Mouse (Mus musculus): ENCODE results near the gene Fam43a. TPM values are rescaled to one million over a fixed set of nuclear protein-coding genes. Genes with fewer than 3 reads are reported as not detected.

Fam43a gene
- polyA plus RNA-seq (2015; fragmentation: Nextera tagmentation; extraction: Ambion mirVana) = 11.3 and 11.8 TPM in 2 replicates

GRCm38 (mm10) chr16:30599491-30600268 is at the start of gene Fam43a:
Fam43a (plus strand) TSS chr16:30599723.
- Histone ChIP-seq H3K9ac (ENCODE audit: low read depth, low read length) (peak within 1 kb of the TSS; percentile 79), H3K9me3 (ENCODE audit: control insufficient read depth, low read length) (no peaks in the 10 kb centered on the region), H3K36me3 (ENCODE audit: control insufficient read depth, insufficient read depth, low read length) (no peaks in the 10 kb centered on the region), H3K4me2 (ENCODE audit: low read depth, low read length) (peak within 1 kb of the TSS; percentile 76), H3K27ac (ENCODE audit: low read length) (peak within 1 kb of the TSS; percentile 69), H3K27me3 (replicated peaks; ENCODE audit: control insufficient read depth, insufficient read depth, low read length) (peaks cover 12% of the 10 kb centered on the region), H3K4me3 (ENCODE audit: low read length) (peak within 1 kb of the TSS; percentile 73), H3K4me1 (ENCODE audit: control insufficient read depth, insufficient read depth, low read length) (peaks cover 16% of the 10 kb centered on the region)
- under 1% methylated on average over 63 of the region's 63 CpGs for WGBS
- peak; percentile 88 for ATAC-seq

- Histone ChIP-seq H3K36me3 (ENCODE audit: control insufficient read depth, insufficient read depth, low read length) (no peaks in the 10 kb centered on the region), H3K27me3 (replicated peaks; ENCODE audit: control insufficient read depth, insufficient read depth, low read length) (no peaks in the 10 kb centered on the region), H3K4me1 (ENCODE audit: control insufficient read depth, insufficient read depth, low read length) (peaks cover 3% of the 10 kb centered on the region; the same call in 1 of the 2 replicates), H3K27ac (ENCODE audit: low read length) (no peak overlapping the region), H3K4me3 (ENCODE audit: low read length) (peak overlapping the region; percentile 80), H3K9ac (ENCODE audit: low read depth, low read length) (peak overlapping the region; percentile 92), H3K9me3 (ENCODE audit: control insufficient read depth, low read length) (peaks cover under 1% of the 10 kb centered on the region; the same call in 1 of the 2 replicates), H3K4me2 (ENCODE audit: low read depth, low read length) (peak overlapping the region; percentile 95)
- ATAC-seq = peak; percentile 94
- WGBS = under 1% methylated on average over 62 of the region's 63 CpGs
Measured at GRCm38 (mm10) chr16:30549966-30550747, 49.4 kb upstream of the Fam43a start.

GRCm38 (mm10) chr16:30550748-30551192 is 48.8 kb upstream of the Fam43a start, which contains the start of gene Tmem44:
Tmem44 (minus strand) TSS chr16:30550842.
- H3K36me3 ChIP-seq (ENCODE audit: control insufficient read depth, insufficient read depth, low read length) = no peaks in the 10 kb centered on the region
- H3K4me3 ChIP-seq (ENCODE audit: low read length) = peak within 1 kb of the TSS; percentile 80
- H3K4me1 ChIP-seq (ENCODE audit: control insufficient read depth, insufficient read depth, low read length) = peaks cover 3% of the 10 kb centered on the region; the same call in 1 of the 2 replicates
- WGBS = 3% methylated on average over 14 of the region's 14 CpGs
- H3K27ac ChIP-seq (ENCODE audit: low read length) = no peak within 1 kb of the TSS
- peak within 1 kb of the TSS; percentile 95 for H3K4me2 ChIP-seq (ENCODE audit: low read depth, low read length)
- peak; percentile 45; the same call in 1 of the 2 replicates for ATAC-seq
- H3K9ac ChIP-seq (ENCODE audit: low read depth, low read length) = peak within 1 kb of the TSS; percentile 92
- no peaks in the 10 kb centered on the region for H3K27me3 ChIP-seq (replicated peaks; ENCODE audit: control insufficient read depth, insufficient read depth, low read length)
- H3K9me3 ChIP-seq (ENCODE audit: control insufficient read depth, low read length) = peaks cover 6% of the 10 kb centered on the region

GRCm38 (mm10) chr16:30552621-30553338 is 46.7 kb upstream of the Fam43a start:
- Histone ChIP-seq H3K27me3 (replicated peaks; ENCODE audit: control insufficient read depth, insufficient read depth, low read length) (no peaks in the 10 kb centered on the region), H3K4me3 (ENCODE audit: low read length) (no peak overlapping the region), H3K4me2 (ENCODE audit: low read depth, low read length) (no peak overlapping the region), H3K4me1 (ENCODE audit: control insufficient read depth, insufficient read depth, low read length) (peaks cover 3% of the 10 kb centered on the region; the same call in 1 of the 2 replicates), H3K9ac (ENCODE audit: low read depth, low read length) (0 out of 2 replicates have a peak overlapping the region, but pooled peaks have one; percentile 38), H3K9me3 (ENCODE audit: control insufficient read depth, low read length) (peaks cover 6% of the 10 kb centered on the region), H3K36me3 (ENCODE audit: control insufficient read depth, insufficient read depth, low read length) (no peaks in the 10 kb centered on the region), H3K27ac (ENCODE audit: low read length) (peak overlapping the region; percentile 69)
- peak; percentile 18; the same call in 1 of the 2 replicates for ATAC-seq
- 37% methylated on average over 11 of the region's 11 CpGs for WGBS

GRCm38 (mm10) chr16:30554109-30554508 is 45.4 kb upstream of the Fam43a start:
- no peaks in the 10 kb centered on the region for H3K27me3 ChIP-seq (replicated peaks; ENCODE audit: control insufficient read depth, insufficient read depth, low read length)
- H3K4me2 ChIP-seq (ENCODE audit: low read depth, low read length) = no peak overlapping the region
- peaks cover 6% of the 10 kb centered on the region for H3K9me3 ChIP-seq (ENCODE audit: control insufficient read depth, low read length)
- H3K9ac ChIP-seq (ENCODE audit: low read depth, low read length) = no peak overlapping the region
- H3K27ac ChIP-seq (ENCODE audit: low read length) = no peak overlapping the region
- no peak for ATAC-seq
- 92% methylated on average over 8 of the region's 8 CpGs for WGBS
- H3K4me1 ChIP-seq (ENCODE audit: control insufficient read depth, insufficient read depth, low read length) = peaks cover 3% of the 10 kb centered on the region; the same call in 1 of the 2 replicates
- no peak overlapping the region for H3K4me3 ChIP-seq (ENCODE audit: low read length)
- H3K36me3 ChIP-seq (ENCODE audit: control insufficient read depth, insufficient read depth, low read length) = peaks cover 5% of the 10 kb centered on the region; the same call in 1 of the 2 replicates

- peaks cover 6% of the 10 kb centered on the region for H3K9me3 ChIP-seq (ENCODE audit: control insufficient read depth, low read length)
- 69% methylated on average over 5 of the region's 5 CpGs for WGBS
- ATAC-seq = peak; percentile 62
- H3K27me3 ChIP-seq (replicated peaks; ENCODE audit: control insufficient read depth, insufficient read depth, low read length) = no peaks in the 10 kb centered on the region
- 0 out of 2 replicates have a peak, but pooled peaks cover 2% of the 10 kb centered on the region for H3K4me1 ChIP-seq (ENCODE audit: control insufficient read depth, insufficient read depth, low read length)
- no peak overlapping the region for H3K9ac ChIP-seq (ENCODE audit: low read depth, low read length)
- no peak overlapping the region for H3K4me3 ChIP-seq (ENCODE audit: low read length)
- peak overlapping the region; percentile 13; the same call in 1 of the 2 replicates for H3K27ac ChIP-seq (ENCODE audit: low read length)
- H3K4me2 ChIP-seq (ENCODE audit: low read depth, low read length) = no peak overlapping the region
- H3K36me3 ChIP-seq (ENCODE audit: control insufficient read depth, insufficient read depth, low read length) = peaks cover 17% of the 10 kb centered on the region
Measured at GRCm38 (mm10) chr16:30559312-30559992, 40.1 kb upstream of the Fam43a start.

GRCm38 (mm10) chr16:30560601-30561000 is 38.9 kb upstream of the Fam43a start:
- 97% methylated on average over 4 of the region's 4 CpGs for WGBS
- 0 out of 2 replicates have a peak, but pooled peaks cover 2% of the 10 kb centered on the region for H3K4me1 ChIP-seq (ENCODE audit: control insufficient read depth, insufficient read depth, low read length)
- ATAC-seq = no peak

GRCm38 (mm10) chr16:30565631-30566030 is 33.9 kb upstream of the Fam43a start:
- Histone ChIP-seq H3K4me1 (ENCODE audit: control insufficient read depth, insufficient read depth, low read length) (no peaks in the 10 kb centered on the region), H3K9me3 (ENCODE audit: control insufficient read depth, low read length) (no peaks in the 10 kb centered on the region), H3K27ac (ENCODE audit: low read length) (no peak overlapping the region), H3K4me2 (ENCODE audit: low read depth, low read length) (no peak overlapping the region), H3K4me3 (ENCODE audit: low read length) (no peak overlapping the region), H3K27me3 (replicated peaks; ENCODE audit: control insufficient read depth, insufficient read depth, low read length) (no peaks in the 10 kb centered on the region), H3K36me3 (ENCODE audit: control insufficient read depth, insufficient read depth, low read length) (peaks cover 31% of the 10 kb centered on the region), H3K9ac (ENCODE audit: low read depth, low read length) (no peak overlapping the region)
- WGBS = 81% methylated on average over 6 of the region's 6 CpGs
- no peak for ATAC-seq

More at GRCm38 (mm10) chr16:30560601-30561000, 38.9 kb upstream of the Fam43a start:
- peaks cover 2% of the 10 kb centered on the region; the same call in 1 of the 2 replicates for H3K9me3 ChIP-seq (ENCODE audit: control insufficient read depth, low read length)
- H3K4me2 ChIP-seq (ENCODE audit: low read depth, low read length) = no peak overlapping the region
- no peaks in the 10 kb centered on the region for H3K27me3 ChIP-seq (replicated peaks; ENCODE audit: control insufficient read depth, insufficient read depth, low read length)
- no peak overlapping the region for H3K9ac ChIP-seq (ENCODE audit: low read depth, low read length)
- H3K27ac ChIP-seq (ENCODE audit: low read length) = no peak overlapping the region
- H3K4me3 ChIP-seq (ENCODE audit: low read length) = no peak overlapping the region
- peaks cover 17% of the 10 kb centered on the region for H3K36me3 ChIP-seq (ENCODE audit: control insufficient read depth, insufficient read depth, low read length)
